8 mouse cellular contexts compared by ENCODE assay signal in the genomic region with DNA sequence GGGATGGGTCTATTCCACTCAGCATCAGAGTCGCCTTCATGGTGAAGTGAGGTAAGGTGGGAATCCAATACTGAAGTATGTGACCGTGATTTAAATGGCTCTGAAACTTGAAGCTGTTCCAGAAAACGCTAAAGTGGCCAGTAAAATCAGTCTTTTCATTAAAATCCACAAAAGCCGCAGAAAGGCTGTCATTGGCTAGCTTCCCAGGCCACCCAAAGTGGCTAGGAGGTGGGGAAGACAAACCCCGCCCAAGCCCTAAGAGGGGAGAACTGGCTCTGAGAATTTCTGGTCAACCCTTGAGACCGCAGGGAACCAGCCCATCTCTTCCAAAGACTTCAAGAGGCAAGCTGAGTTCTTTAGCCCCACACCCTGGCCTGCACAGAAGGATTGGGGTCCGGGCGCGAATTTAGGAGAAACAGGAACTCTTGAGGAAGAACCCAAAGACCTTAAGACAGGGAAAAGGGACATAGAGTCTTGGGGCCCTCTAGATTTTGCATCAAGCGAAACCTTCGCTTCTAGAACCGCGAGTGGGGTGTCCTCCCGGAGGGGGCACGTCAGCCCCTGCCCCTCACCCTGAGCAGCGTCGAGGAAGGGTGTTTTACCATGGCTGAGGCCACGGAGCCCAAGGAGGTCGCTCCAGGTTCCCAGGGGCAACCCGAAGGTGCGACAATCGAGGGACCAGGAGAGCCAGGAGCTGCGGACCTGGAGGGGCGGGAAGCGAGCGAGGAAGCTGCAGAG. TPM values are rescaled to one million over a fixed set of nuclear protein-coding genes. Genes with fewer than 3 reads are reported as not detected.
A peak's percentile ranks its signal among the peaks of the same experiment; 100 is the strongest.
DNase-seq lines count a peak whose midpoint lies in the region; ATAC-seq and TF ChIP-seq lines count a peak whose summit lies in the region.

No protein-coding gene starts in this region.

- H3K4me1 ChIP-seq in CH12.LX (ENCODE audit: control insufficient read depth in 1 of 2, insufficient read depth in 2 of 2), result peaks cover 3 to 36% of the 10 kb centered on the region in 2 experiments
- peaks cover 2% of the 10 kb centered on the region for H3K4me1 ChIP-seq in forebrain, postnatal 0 days (ENCODE audit: insufficient read depth)
- peaks cover 9% of the 10 kb centered on the region for H3K4me1 ChIP-seq in liver, postnatal 0 days (ENCODE audit: insufficient read depth)

- no peak for TF ChIP-seq EP300 in CH12.LX (IDR thresholded peaks at IDR 0.05; ENCODE audit: low read length)
- TF ChIP-seq EP300 in liver, postnatal 0 days (IDR thresholded peaks at IDR 0.05; ENCODE audit: low read depth), result no peak

- H3K79me2 ChIP-seq in CH12.LX (replicated peaks; ENCODE audit: control insufficient read depth, extremely low read depth, insufficient read depth, poor library complexity, severe bottlenecking), result no peaks in the 10 kb centered on the region

- no peak for TF ChIP-seq CTCF in gastrocnemius, adult 2 months (IDR thresholded peaks at IDR 0.05)
- TF ChIP-seq CTCF in CH12.LX (conservative IDR thresholded peaks at IDR 0.05 in 1 of 2, IDR thresholded peaks at IDR 0.05 in 1 of 2; ENCODE audit: low read depth in 2 of 2, low read length in 2 of 2), result no peak
- no peak for TF ChIP-seq CTCF in forebrain, postnatal 0 days (IDR thresholded peaks at IDR 0.05; ENCODE audit: low read depth)
- TF ChIP-seq CTCF in liver, postnatal 0 days (IDR thresholded peaks at IDR 0.05; ENCODE audit: low read depth), result no peak

- no peak overlapping the region for H3K27ac ChIP-seq in gastrocnemius, adult 2 months
- no peak overlapping the region for H3K27ac ChIP-seq in CH12.LX (ENCODE audit: insufficient read depth, low read depth)
- no peak overlapping the region for H3K27ac ChIP-seq in forebrain, postnatal 0 days (ENCODE audit: low read depth, low read length)
- no peak overlapping the region for H3K27ac ChIP-seq in liver, postnatal 0 days (ENCODE audit: low read depth)

- H3K36me3 ChIP-seq in CH12.LX (replicated peaks in 1 of 2; ENCODE audit: control insufficient read depth in 1 of 2, insufficient read depth in 1 of 2, low read length in 1 of 2), result no peaks in the 10 kb centered on the region
- H3K36me3 ChIP-seq in forebrain, postnatal 0 days (ENCODE audit: insufficient read depth), result no peaks in the 10 kb centered on the region
- H3K36me3 ChIP-seq in liver, postnatal 0 days (replicated peaks; ENCODE audit: insufficient read depth, low read length), result no peaks in the 10 kb centered on the region

- 7% methylated on average over 26 of the region's 26 CpGs for WGBS in forebrain, postnatal 0 days
- 10% methylated on average over 26 of the region's 26 CpGs for WGBS in liver, postnatal 0 days (ENCODE audit: insufficient replicate concordance)

- intact Hi-C loops in gastrocnemius, adult 2 months (cut with DNase I), result no loop called here

- peaks cover 9% of the 10 kb centered on the region for H3K9me3 ChIP-seq in CH12.LX (replicated peaks; ENCODE audit: low read length)
- H3K9me3 ChIP-seq in forebrain, postnatal 0 days (ENCODE audit: low read length), result no peaks in the 10 kb centered on the region
- no peaks in the 10 kb centered on the region for H3K9me3 ChIP-seq in liver, postnatal 0 days (ENCODE audit: low read length)

- DNase-seq in gastrocnemius, adult 2 months, result no peak
- DNase-seq in gastrocnemius, postnatal 25 days, result no peak
- DNase-seq in CH12.LX (ENCODE audit: extremely low read depth), result no peak
- no peak for DNase-seq in forebrain, postnatal 0 days
- no peak for DNase-seq in liver, postnatal 0 days
- DNase-seq in thymus, postnatal 25 days, result no peak
- no peak for DNase-seq in frontal cortex, postnatal 14 days (ENCODE audit: low spot score in 2 of 2)
- no peak for DNase-seq in ovary, postnatal 10 days (ENCODE audit: low spot score)

- no peak overlapping the region for H3K9ac ChIP-seq in CH12.LX (ENCODE audit: insufficient read depth, low read depth)
- peak overlapping the region; percentile 47 for H3K9ac ChIP-seq in forebrain, postnatal 0 days
- H3K9ac ChIP-seq in liver, postnatal 0 days (replicated peaks), result peak overlapping the region; percentile 40; the same call in 1 of the 2 replicates

- no peaks in the 10 kb centered on the region for H3K27me3 ChIP-seq in CH12.LX (replicated peaks)
- H3K27me3 ChIP-seq in forebrain, postnatal 0 days (ENCODE audit: insufficient read depth, low read length), result peaks cover 21% of the 10 kb centered on the region
- H3K27me3 ChIP-seq in liver, postnatal 0 days (ENCODE audit: insufficient read depth, low read length), result peaks cover 37% of the 10 kb centered on the region

- no peak for TF ChIP-seq POLR2A in CH12.LX (IDR thresholded peaks at IDR 0.05; ENCODE audit: low read depth, low read length)

- ATAC-seq in forebrain, postnatal 0 days, result no peak
- ATAC-seq in liver, postnatal 0 days, result no peak

- in situ Hi-C loops in CH12.LX (cut with MboI; ENCODE audit: low pct_ligation_motif_present, low pct_unique_long_range_greater_than_20kb, low sequenced_read_pairs), result no loop called here

- no peak for TF ChIP-seq RAD21 in CH12.LX (IDR thresholded peaks at IDR 0.05; ENCODE audit: low read depth, low read length)

- dilution Hi-C loops in CH12.LX (cut with MboI; ENCODE audit: extremely low pct_ligation_motif_present, extremely low pct_unique_long_range_greater_than_20kb, low sequenced_read_pairs), result no loop called here

- peak overlapping the region; percentile 57 for H3K4me3 ChIP-seq in gastrocnemius, adult 2 months
- H3K4me3 ChIP-seq in CH12.LX (replicated peaks in 1 of 3; ENCODE audit: low read depth in 2 of 3, low read length in 2 of 3, poor library complexity in 1 of 3), result peak overlapping the region in 1 of 3 experiments; percentile 39
- H3K4me3 ChIP-seq in forebrain, postnatal 0 days (ENCODE audit: low read depth, low read length), result peak overlapping the region; percentile 39
- H3K4me3 ChIP-seq in liver, postnatal 0 days (ENCODE audit: low read depth, low read length), result peak overlapping the region; percentile 48

- H3K4me2 ChIP-seq in CH12.LX (ENCODE audit: insufficient read depth, low read depth, poor library complexity, severe bottlenecking), result peak overlapping the region; percentile 24; the same call in 1 of the 2 replicates
- peak overlapping the region; percentile 74 for H3K4me2 ChIP-seq in forebrain, postnatal 0 days (ENCODE audit: low read depth)
- H3K4me2 ChIP-seq in liver, postnatal 0 days (ENCODE audit: low read depth, low read length), result peak overlapping the region; percentile 74

TF ChIP-seq in CH12.LX, 34 proteins besides CTCF, POLR2A, EP300 and RAD21:
- TF ChIP-seq MAX (IDR thresholded peaks at IDR 0.05; ENCODE audit: low read length) (no peak), ZMIZ1 (IDR thresholded peaks at IDR 0.05; ENCODE audit: low read depth, low read length) (no peak), ZKSCAN1 (IDR thresholded peaks at IDR 0.05; ENCODE audit: borderline replicate concordance, low read depth, low read length) (no peak), ZC3H11A (IDR thresholded peaks at IDR 0.05; ENCODE audit: low read depth, low read length) (no peak), RCOR1 (conservative IDR thresholded peaks at IDR 0.05; ENCODE audit: low read depth, low read length) (no peak), UBTF (IDR thresholded peaks at IDR 0.05; ENCODE audit: low read depth, low read length) (no peak), NELFE (IDR thresholded peaks at IDR 0.05; ENCODE audit: low read depth, low read length) (no peak), CHD2 (IDR thresholded peaks at IDR 0.05; ENCODE audit: low read length) (no peak), SIN3A (IDR thresholded peaks at IDR 0.05; ENCODE audit: low read length) (no peak), IRF4 (IDR thresholded peaks at IDR 0.05; ENCODE audit: low read depth, low read length) (no peak), KAT2A (IDR thresholded peaks at IDR 0.05; ENCODE audit: insufficient replicate concordance, low read length) (no peak), HCFC1 (IDR thresholded peaks at IDR 0.05; ENCODE audit: low read depth, low read length) (no peak), MEF2A (IDR thresholded peaks at IDR 0.05; ENCODE audit: borderline replicate concordance, low read depth, low read length) (no peak), USF2 (conservative IDR thresholded peaks at IDR 0.05; ENCODE audit: low read depth, low read length) (no peak)

RNA-seq across cellular contexts. Expression of gene Clic6, which starts 12.5 kb away (rescaled TPM):
- not detected for total RNA-seq in gastrocnemius, adult 2 months (2021)
- not detected for total RNA-seq in gastrocnemius, postnatal 25 days (2021)
- total RNA-seq in CH12.LX (2012; rRNA removed), result 0.80 and 1.2 TPM in 2 replicates
- 0.16 and 0.24 TPM in 2 replicates for total RNA-seq in CH12.LX (2014; rRNA removed)
- polyA plus RNA-seq in CH12.LX (2012; ENCODE audit: insufficient read length, low read depth), result 0.08 TPM in 1 of 2 replicates, not detected in the other
- total RNA-seq in forebrain, postnatal 0 days (2014; rRNA removed), result 3.5 and 5.5 TPM in 2 replicates
- polyA plus RNA-seq in forebrain, postnatal 0 days (2015; fragmentation: Nextera tagmentation; extraction: Ambion mirVana), result 3.7 and 6.2 TPM in 2 replicates
- polyA plus RNA-seq in liver, postnatal 0 days (2015; fragmentation: Nextera tagmentation; extraction: Ambion mirVana), result 0.31 and 0.32 TPM in 2 replicates

RNA-seq across cellular contexts. Expression of gene Rcan1, which starts 27.4 kb away (rescaled TPM):
- total RNA-seq in gastrocnemius, adult 2 months (2021), result 10 to 100 TPM; 76.4 to 93.3 TPM
- 100 to 1,000 TPM in 1 of 2 experiments, 10 to 100 TPM in 1; 55.0 to 133 TPM for total RNA-seq in gastrocnemius, postnatal 25 days (2021)
- 10.0 and 10.5 TPM in 2 replicates for total RNA-seq in CH12.LX (2012; rRNA removed)
- total RNA-seq in CH12.LX (2014; rRNA removed), result 15.3 and 15.5 TPM in 2 replicates
- 12.4 and 13.5 TPM in 2 replicates for polyA plus RNA-seq in CH12.LX (2012; ENCODE audit: insufficient read length, low read depth)
- 72.3 and 83.8 TPM in 2 replicates for total RNA-seq in forebrain, postnatal 0 days (2014; rRNA removed)
- polyA plus RNA-seq in forebrain, postnatal 0 days (2015; fragmentation: Nextera tagmentation; extraction: Ambion mirVana), result 50.3 and 52.2 TPM in 2 replicates
- polyA plus RNA-seq in liver, postnatal 0 days (2015; fragmentation: Nextera tagmentation; extraction: Ambion mirVana), result 9.9 and 12.0 TPM in 2 replicates

Comparison
In these comparisons a context has a peak if more than half of its experiments do, and no peak if none do; other contexts are left out.
1. H3K4me2 ChIP-seq: peak in every context shown above with its lines; median percentile 74 in forebrain, postnatal 0 days; 74 in liver, postnatal 0 days; 24 in CH12.LX.